9 mouse cellular contexts compared by ENCODE assay signal in the genomic region with DNA sequence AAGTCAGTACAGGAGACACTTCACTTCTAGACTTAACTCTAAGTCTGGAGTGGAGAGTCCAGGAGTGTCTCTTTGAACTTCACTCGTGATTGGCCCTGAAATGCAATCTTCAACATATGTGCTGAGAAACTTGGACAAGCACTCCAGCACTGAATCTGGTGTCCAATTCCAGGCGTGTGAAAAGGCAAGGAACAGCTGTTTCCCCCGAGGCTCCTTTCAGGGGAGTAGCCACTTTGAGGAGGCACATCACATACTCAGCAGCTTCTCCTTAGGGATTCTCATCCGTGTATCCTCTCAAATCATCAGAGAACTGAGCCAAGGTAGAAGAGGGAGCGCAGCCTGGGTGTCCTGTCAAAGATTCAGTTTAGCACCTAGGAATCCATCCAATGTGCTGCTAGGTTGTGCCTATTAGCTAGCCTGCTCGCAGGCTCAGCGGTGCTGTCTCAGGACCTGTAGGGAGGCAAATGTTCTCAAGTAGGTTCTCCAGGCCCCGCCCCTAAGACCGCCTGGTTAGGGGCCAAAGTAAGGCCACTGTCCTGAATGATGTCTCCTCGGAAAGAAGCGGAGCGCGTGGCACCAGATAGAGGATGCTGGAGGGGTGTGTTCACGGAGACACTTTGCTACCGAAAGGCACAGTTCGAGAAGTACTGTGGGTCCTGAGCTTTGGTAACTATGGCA. TPM values are rescaled to one million over a fixed set of nuclear protein-coding genes. Genes with fewer than 3 reads are reported as not detected.
DNase-seq lines count a peak whose midpoint lies in the region; ATAC-seq and TF ChIP-seq lines count a peak whose summit lies in the region.
"Had no signal": no experiment of that assay in that cellular context is flagged by ENCODE, and none has a peak within 500 bp of the region (broad histone marks: within the 10 kb centered on the region; RNA-seq: fewer than 3 reads in every experiment).

Gene Xkrx (minus strand): TSS at position 34 of the 678 bp plus-strand sequence.

- H3K9ac ChIP-seq in heart, embryonic 11.5 days (ENCODE audit: low read depth, low read length): no peak within 1 kb of the TSS
- H3K9ac ChIP-seq in forebrain, embryonic 14.5 days (ENCODE audit: low read length): peak within 1 kb of the TSS; percentile 21; the same call in 1 of the 2 replicates
- H3K9ac ChIP-seq in liver, embryonic 12.5 days: no peak within 1 kb of the TSS
- H3K9ac ChIP-seq in neural tube, embryonic 15.5 days (replicated peaks): peak within 1 kb of the TSS; percentile 26; the same call in 1 of the 2 replicates

- no peaks in the 10 kb centered on the region for H3K36me3 ChIP-seq in heart, embryonic 11.5 days (ENCODE audit: control insufficient read depth, insufficient read depth, low read length)
- H3K36me3 ChIP-seq in forebrain, embryonic 14.5 days (ENCODE audit: control insufficient read depth, insufficient read depth, low read length): no peaks in the 10 kb centered on the region
- no peaks in the 10 kb centered on the region for H3K36me3 ChIP-seq in liver, embryonic 12.5 days
- H3K36me3 ChIP-seq in neural tube, embryonic 15.5 days: no peaks in the 10 kb centered on the region
- H3K36me3 ChIP-seq: G1E had no signal

- no peaks in the 10 kb centered on the region for H3K9me3 ChIP-seq in heart, embryonic 11.5 days (replicated peaks; ENCODE audit: control insufficient read depth, low read length)
- H3K9me3 ChIP-seq in forebrain, embryonic 14.5 days (replicated peaks; ENCODE audit: control insufficient read depth, low read length): no peaks in the 10 kb centered on the region
- H3K9me3 ChIP-seq in liver, embryonic 12.5 days (replicated peaks): no peaks in the 10 kb centered on the region
- no peaks in the 10 kb centered on the region for H3K9me3 ChIP-seq in neural tube, embryonic 15.5 days (replicated peaks)
- H3K9me3 ChIP-seq: G1E had no signal

- H3K27ac ChIP-seq in heart, embryonic 11.5 days (ENCODE audit: low read depth, low read length): no peak within 1 kb of the TSS
- no peak within 1 kb of the TSS for H3K27ac ChIP-seq in forebrain, embryonic 14.5 days (ENCODE audit: low read depth, low read length)
- H3K27ac ChIP-seq in liver, embryonic 12.5 days: no peak within 1 kb of the TSS
- no peak within 1 kb of the TSS for H3K27ac ChIP-seq in neural tube, embryonic 15.5 days (replicated peaks)

- peak within 1 kb of the TSS; percentile 23; the same call in 1 of the 2 replicates for H3K4me3 ChIP-seq in heart, embryonic 11.5 days (ENCODE audit: low read depth, low read length)
- peak within 1 kb of the TSS; percentile 22 for H3K4me3 ChIP-seq in forebrain, embryonic 14.5 days (ENCODE audit: low read depth, low read length)
- H3K4me3 ChIP-seq in liver, embryonic 12.5 days: no peak within 1 kb of the TSS
- peak within 1 kb of the TSS; percentile 40 for H3K4me3 ChIP-seq in neural tube, embryonic 15.5 days (replicated peaks)

- WGBS in heart, embryonic 11.5 days (ENCODE audit: insufficient replicate concordance): 32% methylated on average over 16 of the region's 16 CpGs
- 42% methylated on average over 16 of the region's 16 CpGs for WGBS in forebrain, embryonic 14.5 days
- WGBS in liver, embryonic 12.5 days (ENCODE audit: insufficient replicate concordance): 32% methylated on average over 16 of the region's 16 CpGs
- 38% methylated on average over 16 of the region's 16 CpGs for WGBS in neural tube, embryonic 15.5 days

- no peak for TF ChIP-seq POLR2A in brain, embryonic 14.5 days (IDR thresholded peaks at IDR 0.05; ENCODE audit: borderline replicate concordance, extremely low read depth, insufficient read depth, insufficient read length, poor library complexity, severe bottlenecking)

- DNase-seq in heart, postnatal 36 days: no peak
- DNase-seq in brain, embryonic 14.5 days (ENCODE audit: low read depth): peak; percentile 2
- DNase-seq in forebrain, embryonic 14.5 days (ENCODE audit: low spot score): no peak
- DNase-seq in left cerebral cortex, postnatal 14 days (ENCODE audit: low spot score in 2 of 2): no peak
- DNase-seq in frontal cortex, postnatal 14 days (ENCODE audit: low spot score in 2 of 2): no peak

- no peaks in the 10 kb centered on the region; the same call in 1 of the 2 replicates for H3K27me3 ChIP-seq in heart, embryonic 11.5 days (ENCODE audit: control insufficient read depth, insufficient read depth, low read length)
- H3K27me3 ChIP-seq in forebrain, embryonic 14.5 days (replicated peaks; ENCODE audit: control insufficient read depth, insufficient read depth, low read length): no peaks in the 10 kb centered on the region
- H3K27me3 ChIP-seq in liver, embryonic 12.5 days (replicated peaks): peaks cover 14% of the 10 kb centered on the region
- peaks cover 6% of the 10 kb centered on the region; the same call in 1 of the 2 replicates for H3K27me3 ChIP-seq in neural tube, embryonic 15.5 days (replicated peaks)

- no peaks in the 10 kb centered on the region for H3K4me1 ChIP-seq in heart, embryonic 11.5 days (ENCODE audit: control insufficient read depth, insufficient read depth, low read length)
- no peaks in the 10 kb centered on the region for H3K4me1 ChIP-seq in forebrain, embryonic 14.5 days (ENCODE audit: control insufficient read depth, insufficient read depth, low read length)
- no peaks in the 10 kb centered on the region for H3K4me1 ChIP-seq in liver, embryonic 12.5 days
- H3K4me1 ChIP-seq in neural tube, embryonic 15.5 days: no peaks in the 10 kb centered on the region

- peak within 1 kb of the TSS; percentile 47 for H3K4me2 ChIP-seq in heart, embryonic 11.5 days
- peak within 1 kb of the TSS; percentile 45 for H3K4me2 ChIP-seq in forebrain, embryonic 14.5 days (ENCODE audit: low read length)
- H3K4me2 ChIP-seq in liver, embryonic 12.5 days: peak within 1 kb of the TSS; percentile 29
- H3K4me2 ChIP-seq in neural tube, embryonic 15.5 days: peak within 1 kb of the TSS; percentile 61

- intact Hi-C loops in heart, postnatal 36 days (cut with DNase I): no loop called here
- intact Hi-C loops in left cerebral cortex, postnatal 14 days (cut with DNase I): no loop called here

- TF ChIP-seq CTCF in brain, embryonic 14.5 days (IDR thresholded peaks at IDR 0.05; ENCODE audit: borderline replicate concordance, extremely low read depth, insufficient read depth, insufficient read length): no peak

- no peak for ATAC-seq in heart, embryonic 11.5 days (replicated peaks; ENCODE audit: insufficient number of reproducible peaks, low FRiP score, low TSS enrichment)
- ATAC-seq in forebrain, embryonic 14.5 days: no peak
- no peak for ATAC-seq in liver, embryonic 12.5 days
- ATAC-seq in neural tube, embryonic 15.5 days (ENCODE audit: low FRiP score): peak; percentile 47; the same call in 1 of the 2 replicates

RNA-seq across cellular contexts. Expression of gene Xkrx, which starts in this region (rescaled TPM):
- 0.13 and 0.14 TPM in 2 replicates for polyA plus RNA-seq in heart, embryonic 11.5 days (2014; fragmentation: Nextera tagmentation; extraction: Ambion mirVana)
- total RNA-seq in heart, postnatal 36 days (2021): 1 to 10 TPM in 1 of 2 experiments, under 1 TPM in 1; 0.62 to 1.2 TPM
- polyA plus RNA-seq in brain, embryonic 14.5 days (2012; rRNA removed): 0.78 and 1.1 TPM in 2 replicates
- polyA plus RNA-seq in forebrain, embryonic 14.5 days (2014; fragmentation: Nextera tagmentation; extraction: Ambion mirVana): 0.28 and 0.46 TPM in 2 replicates
- not detected in 2 replicates for polyA plus RNA-seq in liver, embryonic 12.5 days (2016; fragmentation: Nextera tagmentation; extraction: Ambion mirVana)
- 1.1 and 1.2 TPM in 2 replicates for polyA plus RNA-seq in neural tube, embryonic 15.5 days (2015; fragmentation: Nextera tagmentation; extraction: Ambion mirVana)
- total RNA-seq in left cerebral cortex, postnatal 14 days (2021): 1 to 10 TPM in 1 of 2 experiments, under 1 TPM in 1; 0.46 to 1.4 TPM
- polyA plus RNA-seq: G1E had no signal

Comparison
In these comparisons a context has a peak if more than half of its experiments do, and no peak if none do; other contexts are left out.
1. H3K9ac ChIP-seq: peak in forebrain, embryonic 14.5 days (single experiment) and neural tube, embryonic 15.5 days (single experiment); none in heart, embryonic 11.5 days (single experiment) and liver, embryonic 12.5 days (single experiment).
2. Peak in every context shown above with its lines, with median percentiles within 50 percentile points of each other: H3K4me2 ChIP-seq.